Mouse (Mus musculus): Measurements from ENCODE around the gene Filip1l.

GRCm38 (mm10) chr16:57340613-57340898 lies 12.3 kb upstream of the Filip1l start:
- TF ChIP-seq POLR2A (IDR thresholded peaks at IDR 0.05; ENCODE audit: low read depth, low read length) (no peak), CTCF (IDR thresholded peaks at IDR 0.05; ENCODE audit: extremely low read depth, insufficient read length, insufficient replicate concordance, low read depth, low read length) (no peak)
